Mouse (Mus musculus): ENCODE data around the gene Bax. TPM values are rescaled to one million over a fixed set of nuclear protein-coding genes. Genes with fewer than 3 reads are reported as not detected.

Bax gene
- polyA plus RNA-seq, 1 experiment from 2014 or later, result 201 TPM

DNA sequence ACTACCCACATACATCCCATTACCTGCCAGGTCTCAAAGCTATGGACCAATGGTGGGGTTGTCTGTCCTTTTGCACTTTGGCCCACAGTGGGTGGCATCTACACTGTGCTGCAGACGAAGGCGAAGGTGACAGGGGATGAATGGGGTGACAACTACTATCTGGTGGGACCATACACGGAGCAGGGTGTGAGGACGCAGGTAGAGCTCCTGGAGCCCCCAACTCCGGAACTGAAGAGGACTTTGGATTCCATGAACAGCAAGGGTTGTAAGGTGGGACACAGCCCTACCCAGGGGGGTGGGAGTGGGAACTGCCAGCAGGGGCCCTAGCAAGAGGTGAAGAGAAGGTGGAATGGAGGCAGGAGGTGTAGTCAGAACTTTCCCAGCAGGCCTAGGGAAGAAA lies 30.3 kb downstream of the Bax start:
- Histone ChIP-seq H3K27ac (ENCODE audit: low read depth, low read length) (no peak overlapping the region), H3K9ac (ENCODE audit: low read length) (peak overlapping the region; percentile 16; the same call in 1 of the 2 replicates), H3K27me3 (ENCODE audit: control insufficient read depth, insufficient read depth, low read length) (no peaks in the 10 kb centered on the region), H3K9me3 (ENCODE audit: control insufficient read depth, low read length) (no peaks in the 10 kb centered on the region), H3K4me1 (ENCODE audit: control insufficient read depth, insufficient read depth, low read length) (peaks cover 31% of the 10 kb centered on the region), H3K36me3 (ENCODE audit: control insufficient read depth, insufficient read depth, low read length) (no peaks in the 10 kb centered on the region), H3K4me3 (ENCODE audit: low read depth, low read length) (no peak overlapping the region), H3K4me2 (no peak overlapping the region)
- peak; percentile 47 for DNase-seq (ENCODE audit: low spot score, missing footprints)
- 88% methylated on average over 5 of the region's 5 CpGs for WGBS
- no peak for ATAC-seq (ENCODE audit: low FRiP score)

DNA sequence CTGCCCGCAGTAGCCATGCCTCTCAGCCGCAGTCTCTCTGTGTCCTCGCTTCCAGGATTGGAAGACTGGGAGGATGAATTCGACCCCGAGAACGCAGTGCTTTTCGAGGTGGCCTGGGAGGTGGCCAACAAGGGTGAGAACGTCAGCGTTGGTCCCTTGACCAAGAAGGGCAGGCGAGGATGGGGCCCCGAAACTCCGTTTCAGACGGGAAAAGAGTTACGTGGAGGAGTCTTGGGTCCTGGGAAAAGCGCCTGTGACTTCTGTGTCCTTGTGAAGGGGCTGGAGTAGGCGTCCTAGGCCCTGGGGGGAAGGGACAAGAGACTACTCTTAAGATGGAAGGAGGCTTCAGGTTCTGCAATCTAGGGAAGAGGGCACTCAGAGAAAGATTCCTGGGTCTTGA lies 31.7 kb downstream of the Bax start:
- ATAC-seq (ENCODE audit: low FRiP score) (peak; percentile 39; the same call in 1 of the 2 replicates), DNase-seq (ENCODE audit: low spot score, missing footprints) (no peak)
- Histone ChIP-seq H3K4me1 (ENCODE audit: control insufficient read depth, insufficient read depth, low read length) (peaks cover 31% of the 10 kb centered on the region), H3K9ac (ENCODE audit: low read length) (peak overlapping the region; percentile 80), H3K27me3 (ENCODE audit: control insufficient read depth, insufficient read depth, low read length) (no peaks in the 10 kb centered on the region), H3K27ac (ENCODE audit: low read depth, low read length) (no peak overlapping the region), H3K9me3 (ENCODE audit: control insufficient read depth, low read length) (no peaks in the 10 kb centered on the region), H3K4me3 (ENCODE audit: low read depth, low read length) (peak overlapping the region; percentile 59), H3K4me2 (peak overlapping the region; percentile 91), H3K36me3 (ENCODE audit: control insufficient read depth, insufficient read depth, low read length) (no peaks in the 10 kb centered on the region)
- WGBS, result 5% methylated on average over 16 of the region's 16 CpGs

DNA sequence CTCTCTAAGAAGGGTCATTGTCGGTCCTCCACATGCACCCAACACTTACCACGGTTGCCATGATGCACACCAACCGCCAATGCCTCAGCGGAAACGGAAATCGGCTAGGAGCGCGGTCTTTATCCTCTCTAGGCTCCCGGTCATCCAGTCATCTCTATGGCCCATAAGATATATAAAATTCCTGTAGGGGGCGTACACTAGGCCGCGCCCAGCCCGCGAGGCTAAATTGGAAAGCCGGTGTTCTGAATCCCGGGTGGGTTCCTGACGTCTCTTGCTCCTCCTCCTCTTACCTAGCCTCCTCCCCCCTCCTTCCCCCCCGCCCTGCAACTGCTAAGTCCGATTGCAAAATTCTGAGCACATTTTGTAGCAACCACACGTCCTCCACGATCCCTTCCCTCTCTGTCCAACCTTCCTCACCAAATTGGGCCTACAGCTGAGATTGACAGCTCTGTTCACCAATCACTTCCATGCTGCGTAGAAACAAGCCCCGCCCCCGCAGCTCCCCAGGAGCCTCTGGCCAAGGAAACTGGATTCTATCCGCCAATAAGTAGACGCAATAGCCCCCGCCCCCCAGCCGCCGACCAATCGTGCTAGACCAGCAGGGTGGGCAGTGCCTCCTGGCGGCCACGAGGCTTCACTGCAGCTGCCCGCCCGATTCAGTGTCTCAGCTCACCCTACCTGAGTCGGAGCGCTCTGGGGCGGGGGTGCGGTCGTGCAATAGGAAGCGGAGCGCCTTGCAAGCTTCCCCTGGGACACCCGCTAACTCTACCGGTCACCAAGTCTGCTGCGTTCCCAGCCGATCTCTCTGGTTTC lies 32.3 kb downstream of the Bax start, which contains the start of gene Gys1:
Gys1 (plus strand) TSS at position 642 of the 813 bp plus-strand sequence.
- no peaks in the 10 kb centered on the region for H3K9me3 ChIP-seq (ENCODE audit: control insufficient read depth, low read length)
- under 1% methylated on average over 45 of the region's 45 CpGs for WGBS
- no peaks in the 10 kb centered on the region for H3K27me3 ChIP-seq (ENCODE audit: control insufficient read depth, insufficient read depth, low read length)
- H3K36me3 ChIP-seq (ENCODE audit: control insufficient read depth, insufficient read depth, low read length), result peaks cover under 1% of the 10 kb centered on the region; the same call in 1 of the 2 replicates
- DNase-seq (ENCODE audit: low spot score, missing footprints) (peak; percentile 100), ATAC-seq (ENCODE audit: low FRiP score) (peak; percentile 97)
- peak within 1 kb of the TSS; percentile 91 for H3K4me2 ChIP-seq
- H3K27ac ChIP-seq (ENCODE audit: low read depth, low read length), result peak within 1 kb of the TSS; percentile 41
- peak within 1 kb of the TSS; percentile 80 for H3K9ac ChIP-seq (ENCODE audit: low read length)
- peaks cover 31% of the 10 kb centered on the region for H3K4me1 ChIP-seq (ENCODE audit: control insufficient read depth, insufficient read depth, low read length)
- peak within 1 kb of the TSS; percentile 59 for H3K4me3 ChIP-seq (ENCODE audit: low read depth, low read length)

DNA sequence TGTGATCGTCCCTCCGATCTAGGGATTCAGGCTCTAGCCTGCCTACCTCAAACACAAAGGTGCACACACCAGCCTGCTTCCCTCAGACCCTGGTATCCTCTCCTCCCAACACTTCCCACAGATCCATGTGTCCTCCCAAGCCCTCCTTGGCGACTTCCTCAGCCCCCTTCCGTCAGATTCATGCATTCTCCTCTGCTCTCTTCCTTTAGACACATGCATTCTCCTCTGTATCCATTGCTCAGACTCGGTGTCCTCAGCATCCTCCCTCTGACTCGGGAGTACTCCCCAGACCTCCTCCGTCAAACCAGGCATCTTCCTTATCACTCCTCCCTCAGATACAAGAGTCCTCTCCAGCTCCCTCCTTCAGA lies 32.9 kb downstream of the Bax start:
- H3K36me3 ChIP-seq (ENCODE audit: control insufficient read depth, insufficient read depth, low read length), result peaks cover 4% of the 10 kb centered on the region; the same call in 1 of the 2 replicates
- no peaks in the 10 kb centered on the region for H3K9me3 ChIP-seq (ENCODE audit: control insufficient read depth, low read length)
- H3K9ac ChIP-seq (ENCODE audit: low read length), result peak overlapping the region; percentile 74
- WGBS, result 2% methylated on average over 7 of the region's 7 CpGs
- no peak overlapping the region for H3K27ac ChIP-seq (ENCODE audit: low read depth, low read length)
- peak overlapping the region; percentile 59 for H3K4me3 ChIP-seq (ENCODE audit: low read depth, low read length)
- DNase-seq (ENCODE audit: low spot score, missing footprints), result no peak
- peak overlapping the region; percentile 91 for H3K4me2 ChIP-seq
- no peak for ATAC-seq (ENCODE audit: low FRiP score)
- H3K27me3 ChIP-seq (ENCODE audit: control insufficient read depth, insufficient read depth, low read length), result no peaks in the 10 kb centered on the region
- H3K4me1 ChIP-seq (ENCODE audit: control insufficient read depth, insufficient read depth, low read length), result peaks cover 31% of the 10 kb centered on the region

DNA sequence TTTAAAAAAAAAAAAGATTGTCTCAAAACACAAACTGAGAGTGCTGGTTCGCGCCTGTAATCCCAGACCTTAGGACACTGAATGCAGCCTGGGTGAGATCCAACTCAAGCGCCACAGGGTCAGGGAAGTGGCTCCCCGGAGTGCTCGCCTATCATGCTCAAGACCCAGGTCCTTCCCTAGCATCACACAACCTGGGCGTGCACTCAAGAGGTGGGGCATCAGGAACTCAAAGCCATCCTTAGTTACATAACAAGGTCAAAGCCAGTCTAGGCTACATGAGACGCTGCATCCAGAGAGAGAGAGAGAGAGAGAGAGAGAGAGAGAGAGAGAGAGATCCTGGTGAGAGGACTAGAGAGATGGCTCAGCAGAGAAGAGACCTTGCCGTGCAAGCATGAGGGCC lies 40.1 kb downstream of the Bax start:
- Histone ChIP-seq H3K27ac (ENCODE audit: low read depth, low read length) (no peak overlapping the region), H3K36me3 (ENCODE audit: control insufficient read depth, insufficient read depth, low read length) (peaks cover 31% of the 10 kb centered on the region), H3K27me3 (ENCODE audit: control insufficient read depth, insufficient read depth, low read length) (no peaks in the 10 kb centered on the region), H3K9me3 (ENCODE audit: control insufficient read depth, low read length) (no peaks in the 10 kb centered on the region), H3K4me1 (ENCODE audit: control insufficient read depth, insufficient read depth, low read length) (no peaks in the 10 kb centered on the region), H3K4me2 (no peak overlapping the region), H3K9ac (ENCODE audit: low read length) (no peak overlapping the region), H3K4me3 (ENCODE audit: low read depth, low read length) (no peak overlapping the region)
- ATAC-seq (ENCODE audit: low FRiP score), result no peak
- WGBS, result 94% methylated on average over 8 of the region's 8 CpGs
- peak; percentile 47 for DNase-seq (ENCODE audit: low spot score, missing footprints)

DNA sequence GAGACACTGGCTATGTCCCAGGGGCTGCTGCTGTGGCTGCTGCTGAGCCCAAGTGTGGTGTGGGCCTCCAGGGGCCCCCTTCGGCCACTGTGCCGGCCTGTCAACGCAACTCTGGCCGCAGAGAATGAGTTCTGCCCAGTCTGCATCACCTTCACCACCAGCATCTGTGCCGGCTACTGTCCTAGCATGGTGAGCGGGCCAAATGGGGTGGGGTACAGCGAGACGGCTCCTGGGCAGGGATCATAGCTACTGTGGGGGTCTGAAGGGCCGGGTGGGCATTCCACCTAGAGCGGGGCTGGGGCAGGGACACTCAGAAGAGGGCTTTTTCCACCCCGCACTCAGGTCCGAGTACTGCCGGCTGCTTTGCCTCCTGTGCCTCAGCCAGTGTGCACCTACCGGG lies 45.5 kb downstream of the Bax start:
- WGBS, result 87% methylated on average over 14 of the region's 14 CpGs
- Histone ChIP-seq H3K9ac (ENCODE audit: low read length) (no peak overlapping the region), H3K4me2 (no peak overlapping the region), H3K9me3 (ENCODE audit: control insufficient read depth, low read length) (no peaks in the 10 kb centered on the region), H3K36me3 (ENCODE audit: control insufficient read depth, insufficient read depth, low read length) (peaks cover 30% of the 10 kb centered on the region), H3K27me3 (ENCODE audit: control insufficient read depth, insufficient read depth, low read length) (peaks cover 41% of the 10 kb centered on the region), H3K27ac (ENCODE audit: low read depth, low read length) (no peak overlapping the region), H3K4me3 (ENCODE audit: low read depth, low read length) (no peak overlapping the region), H3K4me1 (ENCODE audit: control insufficient read depth, insufficient read depth, low read length) (no peaks in the 10 kb centered on the region)
- ATAC-seq (ENCODE audit: low FRiP score) (no peak), DNase-seq (ENCODE audit: low spot score, missing footprints) (peak; percentile 65)

DNA sequence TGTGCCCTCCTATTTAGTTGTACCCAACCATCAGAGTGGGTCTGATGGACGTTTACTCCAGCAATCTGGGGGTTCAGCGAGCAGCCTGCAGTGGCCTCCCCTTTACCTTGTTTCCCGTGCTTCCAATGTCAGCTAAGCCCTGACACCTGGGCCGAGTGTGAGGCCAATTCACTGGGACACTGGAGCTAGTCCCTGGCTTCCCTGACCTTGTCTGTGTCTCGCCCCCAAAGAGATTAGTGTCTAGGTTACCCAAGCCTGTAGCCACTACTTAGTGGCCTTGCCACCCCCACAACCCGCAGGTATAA lies 46.1 kb downstream of the Bax start, which contains the start of gene Lhb:
Lhb (plus strand) TSS at position 206 of the 305 bp plus-strand sequence.
- no peak for ATAC-seq (ENCODE audit: low FRiP score)
- Histone ChIP-seq H3K9me3 (ENCODE audit: control insufficient read depth, low read length) (no peaks in the 10 kb centered on the region), H3K4me1 (ENCODE audit: control insufficient read depth, insufficient read depth, low read length) (no peaks in the 10 kb centered on the region), H3K27me3 (ENCODE audit: control insufficient read depth, insufficient read depth, low read length) (peaks cover 48% of the 10 kb centered on the region), H3K36me3 (ENCODE audit: control insufficient read depth, insufficient read depth, low read length) (peaks cover 30% of the 10 kb centered on the region), H3K27ac (ENCODE audit: low read depth, low read length) (no peak within 1 kb of the TSS), H3K4me2 (no peak within 1 kb of the TSS), H3K9ac (ENCODE audit: low read length) (no peak within 1 kb of the TSS), H3K4me3 (ENCODE audit: low read depth, low read length) (no peak within 1 kb of the TSS)
- WGBS, result 58% methylated on average over 6 of the region's 6 CpGs
- DNase-seq (ENCODE audit: low spot score, missing footprints), result no peak

DNA sequence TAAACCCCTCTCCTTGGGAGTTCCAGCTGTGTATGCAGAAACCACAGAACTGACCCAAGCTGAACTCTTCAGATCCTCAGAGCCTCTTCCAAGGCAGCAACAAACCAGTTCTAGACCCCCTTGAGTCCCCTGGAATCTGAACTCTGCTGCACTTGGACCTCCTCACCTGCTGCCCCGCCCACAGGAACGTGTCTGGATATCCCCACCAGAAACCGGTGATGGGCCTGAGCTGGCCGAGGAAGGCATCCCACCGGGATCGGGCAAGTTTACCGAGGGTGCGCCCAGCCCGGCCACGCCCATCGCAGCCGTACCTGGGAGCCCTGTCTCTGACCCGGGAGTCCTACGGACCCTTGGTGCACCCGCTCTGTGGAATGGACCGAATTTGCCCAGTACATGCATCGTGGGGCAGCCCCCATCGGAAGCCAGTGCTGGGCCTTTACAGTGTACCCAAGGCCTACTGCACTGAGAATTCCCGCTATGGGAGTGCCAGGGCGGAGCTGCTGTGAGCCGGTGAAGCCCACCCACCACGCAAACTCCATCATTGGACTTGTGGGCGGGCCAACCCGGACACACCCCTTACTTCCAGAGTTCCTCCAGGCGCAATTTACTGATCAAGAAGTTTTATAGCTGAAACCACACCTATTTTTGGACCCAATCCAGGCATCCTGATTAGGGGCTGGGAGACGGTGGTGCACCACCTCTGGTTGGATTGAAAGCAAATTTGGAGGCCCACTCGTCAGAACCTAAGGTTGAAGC lies 46.7 kb downstream of the Bax start:
- H3K27me3 ChIP-seq (ENCODE audit: control insufficient read depth, insufficient read depth, low read length), result peaks cover 53% of the 10 kb centered on the region
- DNase-seq (ENCODE audit: low spot score, missing footprints) (peak; percentile 83), ATAC-seq (ENCODE audit: low FRiP score) (no peak)
- no peak overlapping the region for H3K4me2 ChIP-seq
- H3K4me1 ChIP-seq (ENCODE audit: control insufficient read depth, insufficient read depth, low read length), result no peaks in the 10 kb centered on the region
- no peak overlapping the region for H3K9ac ChIP-seq (ENCODE audit: low read length)
- 13% methylated on average over 27 of the region's 27 CpGs for WGBS
- H3K27ac ChIP-seq (ENCODE audit: low read depth, low read length), result no peak overlapping the region
- H3K9me3 ChIP-seq (ENCODE audit: control insufficient read depth, low read length), result no peaks in the 10 kb centered on the region
- no peak overlapping the region for H3K4me3 ChIP-seq (ENCODE audit: low read depth, low read length)
- peaks cover 29% of the 10 kb centered on the region for H3K36me3 ChIP-seq (ENCODE audit: control insufficient read depth, insufficient read depth, low read length)

DNA sequence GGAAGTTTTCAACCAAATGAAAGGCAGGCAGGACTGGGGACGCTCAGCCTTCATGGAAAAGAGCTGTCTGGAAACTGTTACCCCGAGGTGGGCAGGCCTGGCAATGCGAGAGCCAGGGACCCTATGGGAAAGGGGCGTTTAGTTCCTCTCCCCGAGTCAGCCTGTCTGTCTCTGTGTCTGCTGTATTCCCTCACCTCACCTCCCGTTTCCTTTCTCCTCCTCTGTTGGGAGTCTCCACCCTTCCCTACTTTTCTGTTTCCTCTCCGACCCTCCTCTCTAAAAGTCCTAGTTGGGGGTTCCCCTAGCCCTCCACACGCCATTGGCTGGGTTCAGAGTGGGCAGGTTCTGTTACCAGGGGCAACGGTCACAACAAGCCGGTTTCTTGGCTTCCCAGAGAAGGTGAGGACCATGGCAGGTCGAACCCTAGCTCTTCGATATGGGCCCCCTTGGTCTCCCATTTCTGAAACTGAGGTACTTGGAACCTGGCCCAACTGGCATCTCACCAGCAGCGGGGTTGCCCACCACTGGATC lies 48.7 kb downstream of the Bax start:
- 12% methylated on average over 13 of the region's 13 CpGs for WGBS
- H3K4me3 ChIP-seq (ENCODE audit: low read depth, low read length), result no peak overlapping the region
- DNase-seq (ENCODE audit: low spot score, missing footprints), result peak; percentile 85
- H3K27me3 ChIP-seq (ENCODE audit: control insufficient read depth, insufficient read depth, low read length), result peaks cover 73% of the 10 kb centered on the region
- H3K4me2 ChIP-seq, result no peak overlapping the region
- H3K9ac ChIP-seq (ENCODE audit: low read length), result no peak overlapping the region
- peaks cover 4% of the 10 kb centered on the region for H3K4me1 ChIP-seq (ENCODE audit: control insufficient read depth, insufficient read depth, low read length)
- no peak overlapping the region for H3K27ac ChIP-seq (ENCODE audit: low read depth, low read length)
- ATAC-seq (ENCODE audit: low FRiP score), result no peak
- H3K9me3 ChIP-seq (ENCODE audit: control insufficient read depth, low read length), result no peaks in the 10 kb centered on the region
- H3K36me3 ChIP-seq (ENCODE audit: control insufficient read depth, insufficient read depth, low read length), result peaks cover 16% of the 10 kb centered on the region

Measured in midbrain, embryonic 11.5 days (tissue).